Mouse (Mus musculus) midbrain, embryonic 16.5 days (tissue): ENCODE measurements around the gene Iah1. TPM values are rescaled to one million over a fixed set of nuclear protein-coding genes. Genes with fewer than 3 reads are reported as not detected.

Source experiments
- ATAC-seq: fragments of 200-750 bp; cut with Nextera tagmentation; 2 replicates; pipeline ENCODE4 v1.8.0; 2017; ENCODE audit warnings: moderate TSS enrichment
- H3K27ac ChIP-seq: fragments of 300-500 bp; sonication (generic); 2 replicates; pipeline ENCODE4 v1.5.1; 2014; ENCODE audit warnings: mild to moderate bottlenecking, low read length, mixed read lengths
- H3K27me3 ChIP-seq: fragments of 300-500 bp; sonication (generic); 2 replicates; pipeline ENCODE4 v1.6.1; 2014; ENCODE audit warnings: low read depth, low read length, mixed read lengths; ENCODE audit not compliant: control insufficient read depth, insufficient read depth
- H3K36me3 ChIP-seq: fragments of 300-500 bp; sonication (generic); 2 replicates; pipeline ENCODE4 v1.6.1; 2014; ENCODE audit warnings: mild to moderate bottlenecking, low read length, moderate library complexity, mixed read lengths; ENCODE audit not compliant: control insufficient read depth, insufficient read depth
- H3K4me1 ChIP-seq: fragments of 300-500 bp; sonication (generic); 2 replicates; pipeline ENCODE4 v1.6.1; 2014; ENCODE audit warnings: mild to moderate bottlenecking, low read length, mixed read lengths; ENCODE audit not compliant: control insufficient read depth, insufficient read depth
- H3K4me2 ChIP-seq: fragments of 300-500 bp; sonication (generic); 2 replicates; pipeline ENCODE4 v1.6.1; 2014; ENCODE audit warnings: mild to moderate bottlenecking, low read length, mixed read lengths
- H3K4me3 ChIP-seq: fragments of 300-500 bp; sonication (generic); 2 replicates; pipeline ENCODE4 v1.5.1; 2014; ENCODE audit warnings: low read depth, mild to moderate bottlenecking, low read length, moderate library complexity, mixed read lengths
- H3K9ac ChIP-seq: fragments of 300-500 bp; sonication (generic); 2 replicates; pipeline ENCODE4 v1.6.1; 2014; ENCODE audit warnings: low read depth, low read length, mixed read lengths
- H3K9me3 ChIP-seq: fragments of 300-500 bp; sonication (generic); replicated peaks from 2 replicates; pipeline ENCODE4 v1.6.1; 2014; ENCODE audit warnings: mild to moderate bottlenecking, low read length, mixed read lengths; ENCODE audit not compliant: control insufficient read depth, poor library complexity, severe bottlenecking
- WGBS: fragments of 180-500 bp; shearing (Covaris S2); extraction: QIAGEN DNeasy Blood & Tissue Kit; methylation state at CpG from one replicate; pipeline ENCODE4 v1.1.7; 2014; 5-methylcytosine and 5-hydroxymethylcytosine counted together
- polyA plus RNA-seq: library from polyadenylated mRNA; unstranded; fragments of >200 nt; fragmentation: Nextera tagmentation; extraction: Ambion mirVana; gene quantifications from 2 replicates; pipeline ENCODE4 v1.2.1, GENCODE M21; 2015

The Iah1 gene
- polyA plus RNA-seq, 1 experiment from 2014 or later, result 29.2 TPM

GRCm38 (mm10) chr12:21312201-21312600, 4.0 kb upstream of the Iah1 start:
- Histone ChIP-seq H3K4me3 (no peak overlapping the region), H3K4me1 (no peaks in the 10 kb centered on the region), H3K9me3 (no peaks in the 10 kb centered on the region), H3K27me3 (no peaks in the 10 kb centered on the region), H3K4me2 (no peak overlapping the region), H3K27ac (no peak overlapping the region), H3K36me3 (peaks cover 32% of the 10 kb centered on the region), H3K9ac (no peak overlapping the region)
- 92% methylated on average over 5 of the region's 5 CpGs for WGBS
- no peak for ATAC-seq

DNA sequence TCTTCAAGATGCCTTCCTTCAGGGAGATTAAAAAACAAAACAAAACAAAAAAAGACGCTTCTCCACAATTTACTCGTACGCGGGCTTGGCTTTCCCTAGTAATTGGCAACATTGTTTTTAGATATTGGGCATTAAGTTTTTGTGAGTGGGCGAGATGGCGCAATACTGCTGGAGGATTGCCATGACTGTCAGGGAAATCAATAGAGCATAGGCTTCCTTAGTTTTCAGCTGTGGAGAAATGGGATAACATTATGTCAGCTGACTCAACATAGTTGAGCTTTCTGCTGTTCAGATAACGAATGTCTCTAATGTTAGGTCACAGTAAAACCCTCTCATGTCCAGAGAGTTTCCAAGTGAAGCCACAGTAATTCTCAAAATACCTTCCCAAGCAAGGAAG, 678 bp downstream of the Iah1 start:
- 25% methylated on average over 7 of the region's 7 CpGs for WGBS
- H3K36me3 ChIP-seq, result peaks cover 7% of the 10 kb centered on the region
- H3K27ac ChIP-seq, result no peak overlapping the region
- no peak for ATAC-seq
- H3K27me3 ChIP-seq, result no peaks in the 10 kb centered on the region
- H3K4me1 ChIP-seq, result no peaks in the 10 kb centered on the region
- H3K4me3 ChIP-seq, result peak overlapping the region; percentile 54
- peak overlapping the region; percentile 66; the same call in 1 of the 2 replicates for H3K9ac ChIP-seq
- H3K4me2 ChIP-seq, result peak overlapping the region; percentile 59
- H3K9me3 ChIP-seq, result no peaks in the 10 kb centered on the region

- no peak overlapping the region for H3K27ac ChIP-seq
- no peak for ATAC-seq
- WGBS, result 75% methylated on average over 12 of the region's 12 CpGs
- H3K36me3 ChIP-seq, result no peaks in the 10 kb centered on the region
- H3K9ac ChIP-seq, result no peak overlapping the region
- no peak overlapping the region for H3K4me3 ChIP-seq
- no peaks in the 10 kb centered on the region for H3K9me3 ChIP-seq
- no peaks in the 10 kb centered on the region for H3K4me1 ChIP-seq
- no peaks in the 10 kb centered on the region for H3K27me3 ChIP-seq
- H3K4me2 ChIP-seq, result no peak overlapping the region
These were observed 2.1 kb downstream of the Iah1 start for GRCm38 (mm10) chr12:21318143-21318895.

GRCm38 (mm10) chr12:21320317-21320716, 4.1 kb downstream of the Iah1 start:
- H3K4me2 ChIP-seq, result no peak overlapping the region
- H3K4me3 ChIP-seq, result no peak overlapping the region
- ATAC-seq, result no peak
- WGBS, result 93% methylated on average over 4 of the region's 4 CpGs
- no peak overlapping the region for H3K27ac ChIP-seq
- H3K9ac ChIP-seq, result no peak overlapping the region
- H3K36me3 ChIP-seq, result peaks cover 10% of the 10 kb centered on the region
- no peaks in the 10 kb centered on the region for H3K9me3 ChIP-seq
- no peaks in the 10 kb centered on the region for H3K4me1 ChIP-seq
- no peaks in the 10 kb centered on the region for H3K27me3 ChIP-seq

GRCm38 (mm10) chr12:21321170-21321569, 5.0 kb downstream of the Iah1 start:
- Histone ChIP-seq H3K4me2 (no peak overlapping the region), H3K36me3 (peaks cover 10% of the 10 kb centered on the region), H3K9me3 (no peaks in the 10 kb centered on the region), H3K27ac (no peak overlapping the region), H3K4me3 (no peak overlapping the region), H3K4me1 (no peaks in the 10 kb centered on the region), H3K27me3 (no peaks in the 10 kb centered on the region), H3K9ac (no peak overlapping the region)
- WGBS, result 86% methylated on average over 9 of the region's 9 CpGs
- no peak for ATAC-seq

- 95% methylated on average over 4 of the region's 4 CpGs for WGBS
- no peaks in the 10 kb centered on the region for H3K27me3 ChIP-seq
- H3K4me2 ChIP-seq, result no peak overlapping the region
- H3K4me1 ChIP-seq, result no peaks in the 10 kb centered on the region
- peaks cover 16% of the 10 kb centered on the region for H3K36me3 ChIP-seq
- H3K9ac ChIP-seq, result no peak overlapping the region
- no peak overlapping the region for H3K27ac ChIP-seq
- H3K4me3 ChIP-seq, result no peak overlapping the region
- ATAC-seq, result no peak
- no peaks in the 10 kb centered on the region for H3K9me3 ChIP-seq
These were observed 6.1 kb downstream of the Iah1 start for GRCm38 (mm10) chr12:21322296-21322695.

DNA sequence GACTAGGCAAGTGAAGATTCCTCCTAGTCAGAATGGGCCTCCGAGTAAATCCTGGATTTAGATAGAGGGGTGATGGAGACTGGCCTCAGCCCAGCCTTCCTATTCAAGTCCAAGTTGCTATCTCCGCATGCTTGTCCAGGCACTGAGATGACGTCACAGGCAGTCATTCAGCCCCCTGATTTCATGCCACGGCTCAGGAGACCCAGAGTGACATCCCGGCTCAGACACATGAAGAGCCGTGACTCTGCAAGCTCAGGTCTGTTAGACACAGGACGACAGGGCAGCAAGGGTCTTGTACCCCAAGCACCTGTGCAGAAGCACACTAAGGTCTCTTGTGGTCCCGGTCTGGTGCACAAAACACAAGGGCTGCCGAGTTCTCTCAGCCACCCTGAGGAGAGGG, 6.7 kb downstream of the Iah1 start:
- H3K27ac ChIP-seq, result no peak overlapping the region
- H3K4me2 ChIP-seq, result no peak overlapping the region
- peaks cover 20% of the 10 kb centered on the region for H3K36me3 ChIP-seq
- H3K4me3 ChIP-seq, result no peak overlapping the region
- H3K9ac ChIP-seq, result no peak overlapping the region
- H3K9me3 ChIP-seq, result no peaks in the 10 kb centered on the region
- no peaks in the 10 kb centered on the region for H3K4me1 ChIP-seq
- 84% methylated on average over 9 of the region's 9 CpGs for WGBS
- ATAC-seq, result no peak
- no peaks in the 10 kb centered on the region for H3K27me3 ChIP-seq

GRCm38 (mm10) chr12:21324101-21324500, 7.9 kb downstream of the Iah1 start:
- WGBS, result 82% methylated on average over 5 of the region's 5 CpGs
- Histone ChIP-seq H3K27ac (no peak overlapping the region), H3K9me3 (no peaks in the 10 kb centered on the region), H3K4me2 (no peak overlapping the region), H3K36me3 (peaks cover 20% of the 10 kb centered on the region), H3K4me3 (no peak overlapping the region), H3K27me3 (no peaks in the 10 kb centered on the region), H3K9ac (no peak overlapping the region), H3K4me1 (no peaks in the 10 kb centered on the region)
- no peak for ATAC-seq

GRCm38 (mm10) chr12:21325266-21325665, 9.1 kb downstream of the Iah1 start:
- 94% methylated on average over 8 of the region's 8 CpGs for WGBS
- Histone ChIP-seq H3K9ac (no peak overlapping the region), H3K9me3 (no peaks in the 10 kb centered on the region), H3K4me2 (no peak overlapping the region), H3K4me1 (no peaks in the 10 kb centered on the region), H3K4me3 (no peak overlapping the region), H3K27me3 (no peaks in the 10 kb centered on the region), H3K27ac (no peak overlapping the region), H3K36me3 (peaks cover 20% of the 10 kb centered on the region)
- ATAC-seq, result no peak
